Mouse (Mus musculus): ENCODE measurements at regions not wholly inside any gene's neighbourhood (a gene's known extent, or its start where the extent isn't known, plus 50 kb on each side); places are given as distances from the start of the nearest gene placed in this dataset.

- no peak for DNase-seq
These were observed 76.3 kb upstream of the Arhgap36 start for GRCm38 (mm10) chrX:49387439-49387838.

- peak; percentile 44 for DNase-seq
These were observed 86.7 kb upstream of the Arhgap36 start for GRCm38 (mm10) chrX:49377067-49377466.

- DNase-seq = no peak
These were observed 82.3 kb upstream of the Enox2 start for GRCm38 (mm10) chrX:49370384-49370783.

- DNase-seq = no peak
These were observed 81.3 kb upstream of the Enox2 start for GRCm38 (mm10) chrX:49369404-49369803.

GRCm38 (mm10) chrX:49346451-49346850 lies 58.4 kb upstream of the Enox2 start:
- DNase-seq = no peak
